In the genomic region with DNA sequence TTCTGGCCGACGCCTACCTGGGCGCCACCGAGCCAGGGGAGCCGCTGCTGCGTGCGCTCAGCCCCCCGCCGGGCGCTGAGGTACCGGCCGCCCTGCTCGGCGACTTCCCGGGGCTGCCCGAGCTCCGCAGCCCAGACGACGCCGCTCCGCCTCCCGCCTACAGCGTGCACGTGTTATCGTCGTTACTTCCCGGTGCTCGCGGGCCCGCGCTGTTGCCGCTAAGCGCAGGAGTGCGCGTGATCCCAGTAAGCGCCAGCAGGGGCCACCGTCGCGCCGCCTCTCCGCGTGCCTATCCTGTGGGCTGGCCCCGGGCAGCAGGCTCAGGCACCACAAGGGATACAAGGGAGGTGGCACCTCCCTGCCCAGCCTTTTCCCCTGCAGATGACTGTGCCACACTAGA, we compare ENCODE assay signal across 7 mouse cellular contexts. TPM values are rescaled to one million over a fixed set of nuclear protein-coding genes. Genes with fewer than 3 reads are reported as not detected.
A peak's percentile ranks its signal among the peaks of the same experiment; 100 is the strongest.
DNase-seq lines count a peak whose midpoint lies in the region; ATAC-seq lines count a peak whose summit lies in the region.

No protein-coding gene starts in this region.

- H3K4me3 ChIP-seq in embryonic facial prominence, embryonic 11.5 days (ENCODE audit: low read depth, low read length) = peak overlapping the region; percentile 35
- peak overlapping the region; percentile 32 for H3K4me3 ChIP-seq in limb, embryonic 11.5 days (ENCODE audit: low read depth, low read length)
- peak overlapping the region; percentile 43 for H3K4me3 ChIP-seq in midbrain, embryonic 14.5 days (replicated peaks; ENCODE audit: low read depth, low read length)

- peak; percentile 90 for ATAC-seq in embryonic facial prominence, embryonic 11.5 days (replicated peaks; ENCODE audit: insufficient number of reproducible peaks, low FRiP score, low TSS enrichment, low read depth)
- peak; percentile 84 for ATAC-seq in limb, embryonic 11.5 days (ENCODE audit: insufficient number of reproducible peaks, low FRiP score, low TSS enrichment, low read depth)
- ATAC-seq in midbrain, embryonic 14.5 days (ENCODE audit: low FRiP score, low TSS enrichment) = peak; percentile 88

- WGBS in embryonic facial prominence, embryonic 11.5 days = under 1% methylated on average over 42 of the region's 43 CpGs
- under 1% methylated on average over 37 of the region's 43 CpGs for WGBS in limb, embryonic 11.5 days
- under 1% methylated on average over 39 of the region's 43 CpGs for whole genome bisulfite sequencing in midbrain, embryonic 14.5 days

- no peaks in the 10 kb centered on the region for H3K4me1 ChIP-seq in embryonic facial prominence, embryonic 11.5 days (ENCODE audit: control insufficient read depth, insufficient read depth, low read length)
- H3K4me1 ChIP-seq in limb, embryonic 11.5 days (ENCODE audit: control insufficient read depth, insufficient read depth, low read length) = no peaks in the 10 kb centered on the region
- 0 out of 2 replicates have a peak, but pooled peaks cover 5% of the 10 kb centered on the region for H3K4me1 ChIP-seq in midbrain, embryonic 14.5 days (ENCODE audit: control insufficient read depth, insufficient read depth, low read length)

- no peaks in the 10 kb centered on the region for H3K27me3 ChIP-seq in embryonic facial prominence, embryonic 11.5 days (ENCODE audit: control insufficient read depth, insufficient read depth, low read length)
- H3K27me3 ChIP-seq in limb, embryonic 11.5 days (ENCODE audit: control insufficient read depth, insufficient read depth, low read length) = no peaks in the 10 kb centered on the region
- no peaks in the 10 kb centered on the region for H3K27me3 ChIP-seq in midbrain, embryonic 14.5 days (ENCODE audit: control insufficient read depth, insufficient read depth, low read length)

- peak; percentile 95 for DNase-seq in adrenal gland, postnatal 14 days
- peak; percentile 83 for DNase-seq in embryonic facial prominence, embryonic 11.5 days (ENCODE audit: low spot score)
- peak; percentile 99 for DNase-seq in heart, adult 11 months
- DNase-seq in kidney, adult 18-20 months = peak; percentile 90
- DNase-seq in limb, embryonic 11.5 days (ENCODE audit: low spot score) = peak; percentile 89
- peak; percentile 91 for DNase-seq in midbrain, embryonic 14.5 days
- DNase-seq in spleen, adult 18-20 months = peak; percentile 79 to 90

- H3K9me3 ChIP-seq in embryonic facial prominence, embryonic 11.5 days (replicated peaks; ENCODE audit: control insufficient read depth, low read length) = no peaks in the 10 kb centered on the region
- peaks cover 5% of the 10 kb centered on the region; the same call in 1 of the 2 replicates for H3K9me3 ChIP-seq in limb, embryonic 11.5 days (ENCODE audit: control insufficient read depth, low read length)
- H3K9me3 ChIP-seq in midbrain, embryonic 14.5 days (ENCODE audit: control insufficient read depth, low read length) = no peaks in the 10 kb centered on the region

- peak overlapping the region; percentile 88 for H3K4me2 ChIP-seq in embryonic facial prominence, embryonic 11.5 days (ENCODE audit: low read depth, low read length)
- H3K4me2 ChIP-seq in limb, embryonic 11.5 days (ENCODE audit: low read depth, severe bottlenecking) = peak overlapping the region; percentile 78
- H3K4me2 ChIP-seq in midbrain, embryonic 14.5 days (ENCODE audit: low read length) = peak overlapping the region; percentile 87

- peak overlapping the region; percentile 59 for H3K9ac ChIP-seq in embryonic facial prominence, embryonic 11.5 days (replicated peaks; ENCODE audit: low read length)
- H3K9ac ChIP-seq in limb, embryonic 11.5 days (ENCODE audit: low read length) = peak overlapping the region; percentile 61
- peak overlapping the region; percentile 50 for H3K9ac ChIP-seq in midbrain, embryonic 14.5 days (replicated peaks; ENCODE audit: low read length)

- no peak overlapping the region for H3K27ac ChIP-seq in embryonic facial prominence, embryonic 11.5 days (replicated peaks; ENCODE audit: low read depth, low read length)
- H3K27ac ChIP-seq in limb, embryonic 11.5 days (replicated peaks; ENCODE audit: low read depth, low read length) = no peak overlapping the region
- 0 out of 2 replicates have a peak overlapping the region, but pooled peaks have one; percentile 37 for H3K27ac ChIP-seq in midbrain, embryonic 14.5 days (replicated peaks; ENCODE audit: low read depth, low read length)

- no peaks in the 10 kb centered on the region for H3K36me3 ChIP-seq in embryonic facial prominence, embryonic 11.5 days (replicated peaks; ENCODE audit: control insufficient read depth, insufficient read depth, low read depth, low read length)
- H3K36me3 ChIP-seq in limb, embryonic 11.5 days (ENCODE audit: control insufficient read depth, insufficient read depth, low read length) = no peaks in the 10 kb centered on the region
- no peaks in the 10 kb centered on the region for H3K36me3 ChIP-seq in midbrain, embryonic 14.5 days (ENCODE audit: control insufficient read depth, insufficient read depth, low read length)

RNA-seq across cellular contexts. Expression of gene Tesmin, which starts 0.4 kb away (rescaled TPM):
- total RNA-seq in adrenal gland, postnatal 14 days (2021) = 0.56 and 1.3 TPM in 2 replicates
- polyA plus RNA-seq in embryonic facial prominence, embryonic 11.5 days (2014; fragmentation: Nextera tagmentation; extraction: Ambion mirVana) = 0.20 TPM in 1 of 2 replicates, not detected in the other
- polyA plus RNA-seq in limb, embryonic 11.5 days (2014; fragmentation: Nextera tagmentation; extraction: Ambion mirVana) = 0.33 and 0.36 TPM in 2 replicates
- 0.37 and 0.53 TPM in 2 replicates for polyA plus RNA-seq in midbrain, embryonic 14.5 days (2014; fragmentation: Nextera tagmentation; extraction: Ambion mirVana)

RNA-seq across cellular contexts. Expression of gene Gal, which starts 25.3 kb away (rescaled TPM):
- total RNA-seq in adrenal gland, postnatal 14 days (2021) = 21.5 and 21.9 TPM in 2 replicates
- 2.6 and 2.9 TPM in 2 replicates for polyA plus RNA-seq in embryonic facial prominence, embryonic 11.5 days (2014; fragmentation: Nextera tagmentation; extraction: Ambion mirVana)
- 0.84 and 1.0 TPM in 2 replicates for polyA plus RNA-seq in limb, embryonic 11.5 days (2014; fragmentation: Nextera tagmentation; extraction: Ambion mirVana)
- polyA plus RNA-seq in midbrain, embryonic 14.5 days (2014; fragmentation: Nextera tagmentation; extraction: Ambion mirVana) = 4.6 and 7.5 TPM in 2 replicates
